ENCODE assay signal across 24 mouse cellular contexts in the genomic region with DNA sequence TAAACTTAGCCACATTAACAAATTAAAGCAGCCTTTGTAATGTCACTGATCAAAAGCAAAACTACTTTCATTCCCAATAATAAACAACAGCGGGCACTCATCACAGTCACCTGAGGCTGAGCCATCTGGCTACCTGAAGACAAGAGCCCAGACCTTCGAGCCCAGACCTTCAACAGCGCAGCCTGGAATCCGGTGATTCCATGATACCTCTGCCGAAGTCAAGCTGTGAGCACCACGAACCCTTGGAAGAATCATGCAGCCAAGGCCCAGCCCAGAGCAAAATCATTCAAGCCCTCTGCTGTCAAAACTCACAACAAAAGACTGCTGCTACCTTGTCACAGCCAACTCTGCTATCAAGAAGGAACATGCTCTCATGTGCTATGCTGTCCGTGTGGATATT. TPM values are rescaled to one million over a fixed set of nuclear protein-coding genes. Genes with fewer than 3 reads are reported as not detected.
"Had no signal": no experiment of that assay in that cellular context is flagged by ENCODE, and none has a peak within 500 bp of the region (broad histone marks: within the 10 kb centered on the region; RNA-seq: fewer than 3 reads in every experiment).

No protein-coding gene starts in this region.

- H3K27me3 ChIP-seq: limb, embryonic 15.5 days; liver, embryonic 12.5 days; midbrain, embryonic 15.5 days; neural tube, embryonic 13.5 days; stomach, embryonic 15.5 days had no signal

- ATAC-seq: liver, embryonic 12.5 days; midbrain, embryonic 15.5 days had no signal

- H3K4me2 ChIP-seq: limb, embryonic 15.5 days; liver, embryonic 12.5 days; lung, embryonic 14.5 days; midbrain, embryonic 15.5 days; neural tube, embryonic 13.5 days; stomach, embryonic 15.5 days had no signal

- DNase-seq: kidney, postnatal 10 days; layer of hippocampus, adult 9-11 months; layer of hippocampus, postnatal 36 days; lung, embryonic 14.5 days; lung, postnatal 10 days; lung, postnatal 4 days; right cerebral cortex, postnatal 14 days; thymus, postnatal 36 days had no signal

- H3K27ac ChIP-seq: limb, embryonic 15.5 days; liver, embryonic 12.5 days; midbrain, embryonic 10.5 days; midbrain, embryonic 15.5 days; neural tube, embryonic 13.5 days; stomach, embryonic 15.5 days had no signal

- H3K4me1 ChIP-seq: limb, embryonic 15.5 days; liver, embryonic 12.5 days; midbrain, embryonic 10.5 days; midbrain, embryonic 15.5 days; neural tube, embryonic 13.5 days; stomach, embryonic 15.5 days had no signal

- H3K9ac ChIP-seq: limb, embryonic 15.5 days; liver, embryonic 12.5 days; lung, embryonic 14.5 days; midbrain, embryonic 15.5 days; neural tube, embryonic 13.5 days; stomach, embryonic 15.5 days had no signal

- H3K36me3 ChIP-seq: limb, embryonic 15.5 days; liver, embryonic 12.5 days; midbrain, embryonic 10.5 days; midbrain, embryonic 15.5 days; neural tube, embryonic 13.5 days; stomach, embryonic 15.5 days had no signal

- H3K4me3 ChIP-seq: limb, embryonic 15.5 days; liver, embryonic 12.5 days; midbrain, embryonic 10.5 days; midbrain, embryonic 15.5 days; neural tube, embryonic 13.5 days; stomach, embryonic 15.5 days had no signal

- H3K9me3 ChIP-seq: limb, embryonic 15.5 days; midbrain, embryonic 10.5 days; midbrain, embryonic 15.5 days; neural tube, embryonic 13.5 days; stomach, embryonic 15.5 days had no signal

RNA-seq across cellular contexts. Expression of a gene that starts 47.2 kb away (rescaled TPM):
- total RNA-seq: layer of hippocampus, postnatal 36 days; left cerebral cortex, adult 8-10 months; left cerebral cortex, postnatal 25 days; megakaryocyte, adult 5-6 weeks; monocyte, adult 5-6 weeks had no signal
- polyA plus RNA-seq: large intestine, adult 2 months; limb, embryonic 11.5 days; liver, embryonic 12.5 days; liver, embryonic 16.5 days; lung, embryonic 14.5 days; midbrain, embryonic 10.5 days; midbrain, embryonic 15.5 days; neural tube, embryonic 13.5 days; spleen, adult 2 months; stomach, embryonic 15.5 days; testis, adult 2 months; thymus, postnatal 0 days had no signal
